Mouse (Mus musculus) liver, postnatal 0 days (tissue): ENCODE measurements around the gene Decr2.

ENCODE experiments used
- CTCF ChIP-seq: sonication (generic); IDR thresholded peaks from 2 replicates; pipeline ENCODE4 v1.5.1; 2016; ENCODE audit warnings: antibody characterized with exemption, low read depth
- EP300 ChIP-seq: IDR thresholded peaks from 2 replicates; pipeline ENCODE4 v1.6.1; 2016; ENCODE audit warnings: antibody characterized with exemption, low read depth, mild to moderate bottlenecking

- TF ChIP-seq CTCF (no peak), EP300 (no peak)
Measured at GRCm38 (mm10) chr17:26087059-26087564, 3.0 kb downstream of the Decr2 start.
